Mouse (Mus musculus) neural tube, embryonic 10.5 days (tissue): ENCODE data around the gene Rac2.

Source experiments
- DNase-seq: peaks from one replicate; pipeline ENCODE4 v3.0.0-alpha.2; 2017; ENCODE audit warnings: low spot score; ENCODE audit errors: extremely low spot score

Gene Rac2

GRCm38 (mm10) chr15:78547415-78548335 is 24.9 kb downstream of the Rac2 start:
- DNase-seq: no peak

DNA sequence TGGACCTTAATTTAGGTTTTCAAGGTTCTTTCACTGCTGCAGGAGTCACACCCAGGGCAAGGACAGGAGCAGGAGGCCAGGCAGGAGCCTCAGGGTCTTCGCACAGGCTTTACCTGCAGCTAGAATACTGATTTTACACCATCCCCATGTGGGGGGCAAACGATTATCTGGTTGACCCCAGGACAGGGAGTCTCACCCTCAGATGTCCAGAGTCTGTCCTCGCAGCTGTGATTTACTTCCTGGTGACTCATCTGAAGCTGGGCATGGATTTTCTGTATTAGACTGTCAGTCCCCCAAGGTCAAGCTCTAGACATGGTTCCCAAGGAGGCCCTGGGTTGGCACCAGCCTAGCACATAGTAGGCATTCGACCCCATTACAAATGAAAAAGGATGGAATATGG is 26.5 kb downstream of the Rac2 start:
- no peak for DNase-seq

DNA sequence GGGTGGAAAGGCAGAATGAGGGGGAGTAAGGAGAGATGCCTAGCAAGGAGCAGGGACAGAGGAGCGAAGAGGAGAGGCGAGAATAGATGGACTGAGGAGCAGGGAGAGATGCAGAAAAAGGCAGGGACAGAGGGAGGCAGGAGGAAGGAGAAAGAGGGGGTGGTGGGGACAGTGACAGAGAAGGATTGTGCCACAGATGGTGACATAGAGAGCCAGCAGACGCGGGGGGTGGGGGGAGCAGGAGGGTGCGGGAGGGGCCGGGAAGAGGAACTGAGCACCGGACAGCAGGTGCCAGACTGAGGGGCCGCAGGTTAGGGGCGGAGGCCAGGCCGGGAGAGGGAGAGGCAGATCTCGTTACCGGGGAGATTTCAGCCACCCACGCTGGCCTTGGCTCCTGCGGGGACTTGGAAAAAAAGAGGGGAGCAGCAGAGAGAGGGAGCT is 28.0 kb downstream of the Rac2 start, which contains the start of gene Sstr3:
TSS of gene Sstr3 (minus strand) at position 125 of the 441 bp plus-strand sequence.
- DNase-seq: no peak

- no peak for DNase-seq
Measured at GRCm38 (mm10) chr15:78544041-78544440, 28.5 kb downstream of the Rac2 start.

- DNase-seq: no peak
Measured at GRCm38 (mm10) chr15:78542767-78543303, 29.7 kb downstream of the Rac2 start.

DNA sequence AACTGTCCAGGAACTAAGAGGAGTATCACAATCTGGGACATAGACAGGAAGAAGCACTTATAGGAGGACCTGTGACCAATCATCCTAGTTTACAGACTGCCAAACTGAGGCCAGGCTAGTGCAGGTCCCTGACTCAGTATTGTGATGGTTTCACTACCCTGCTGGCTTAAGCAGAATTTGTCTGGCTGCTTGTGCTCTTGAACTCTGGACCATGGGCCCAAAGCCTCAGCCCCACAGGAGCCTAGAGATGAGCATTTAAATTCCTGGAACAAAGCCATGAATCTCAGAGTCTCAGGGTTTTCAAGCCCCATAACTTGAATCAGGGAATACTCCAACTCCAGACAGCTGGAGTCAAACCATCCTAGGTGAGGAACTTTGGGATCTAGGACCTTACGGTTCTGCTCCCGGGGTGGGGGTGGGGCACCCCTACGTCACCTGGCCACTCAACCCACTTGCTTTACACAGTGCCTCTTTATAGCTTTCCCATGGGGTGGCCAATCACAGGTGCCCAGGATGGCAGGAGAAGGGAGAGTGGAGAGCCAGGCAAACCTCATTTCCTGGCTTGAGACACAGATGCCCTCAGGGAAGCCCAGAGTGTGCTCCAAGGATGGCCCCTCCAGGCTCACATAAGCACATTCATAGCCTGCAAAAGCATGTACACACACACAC is 30.4 kb downstream of the Rac2 start:
- DNase-seq: no peak

DNA sequence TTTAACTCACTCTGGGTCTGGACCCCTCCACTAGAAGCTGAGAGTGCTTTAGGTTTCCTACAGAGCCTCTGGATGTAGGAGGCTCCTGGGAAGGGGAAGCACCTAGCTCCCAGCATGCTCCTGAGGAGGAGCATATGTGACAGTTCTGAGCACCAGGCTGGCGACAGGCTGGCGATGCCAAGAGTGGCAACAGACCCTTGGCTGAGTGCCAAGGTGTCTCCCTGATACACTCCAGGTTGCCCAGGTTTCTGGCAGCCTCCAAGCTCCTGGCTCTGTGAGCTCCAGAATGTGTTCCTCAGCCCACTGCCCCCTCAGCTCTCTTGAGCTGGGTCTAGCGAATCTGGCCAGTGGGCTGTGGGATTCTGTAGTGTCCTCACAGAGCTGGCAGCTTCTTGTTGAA is 31.0 kb downstream of the Rac2 start:
- DNase-seq: no peak

DNA sequence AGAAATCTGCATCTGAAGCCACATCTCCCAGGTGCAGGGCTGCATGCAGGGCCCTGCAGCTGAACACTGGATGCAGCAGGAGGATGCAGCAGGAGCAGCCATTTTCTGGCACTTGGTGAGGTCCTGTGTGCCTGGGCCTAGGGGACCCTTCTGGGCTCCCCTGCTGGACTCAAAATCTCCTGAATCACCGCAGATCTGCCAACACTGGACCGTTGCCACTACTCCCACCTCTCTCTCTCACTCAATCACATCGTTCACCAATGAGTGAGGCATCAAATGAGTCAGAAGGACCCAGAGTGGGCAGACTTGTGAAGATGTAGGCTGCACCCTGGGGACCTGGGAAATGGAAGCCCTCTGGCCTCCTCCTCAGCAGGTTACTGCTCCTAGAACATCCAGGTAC is 31.5 kb downstream of the Rac2 start:
- DNase-seq: no peak

DNA sequence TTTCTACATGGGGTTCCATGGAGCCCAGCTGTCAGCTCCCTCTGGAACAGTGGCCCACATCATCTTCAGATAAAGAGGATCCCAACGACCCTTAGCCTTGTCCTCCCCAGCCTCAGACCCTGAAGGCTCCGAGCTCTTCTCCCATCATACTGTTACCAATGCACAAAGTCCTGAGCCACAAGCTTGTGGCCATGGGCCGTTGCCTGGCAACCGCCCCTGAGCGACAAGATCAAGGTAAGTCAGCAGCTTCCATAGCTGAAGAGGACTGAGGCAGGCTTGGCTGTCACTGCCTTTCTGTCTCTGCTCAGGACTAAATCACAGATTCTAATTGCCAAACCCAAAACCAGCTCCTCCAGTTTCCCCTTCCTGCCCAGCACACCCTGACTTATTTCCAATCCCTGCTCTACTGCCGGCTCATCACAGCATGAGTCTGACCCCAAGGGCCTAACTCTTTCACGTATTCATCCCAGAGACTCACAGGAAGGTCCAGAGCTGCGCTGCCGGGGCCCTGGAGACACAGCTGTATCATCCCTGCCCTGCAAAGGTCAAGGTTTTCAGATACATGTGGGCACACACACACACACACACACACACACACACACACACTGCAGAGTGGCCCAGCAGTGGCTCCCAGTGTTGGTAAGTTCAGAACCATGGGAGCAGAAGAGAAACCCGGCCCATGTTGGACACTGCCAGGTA is 36.7 kb downstream of the Rac2 start:
- no peak for DNase-seq

DNA sequence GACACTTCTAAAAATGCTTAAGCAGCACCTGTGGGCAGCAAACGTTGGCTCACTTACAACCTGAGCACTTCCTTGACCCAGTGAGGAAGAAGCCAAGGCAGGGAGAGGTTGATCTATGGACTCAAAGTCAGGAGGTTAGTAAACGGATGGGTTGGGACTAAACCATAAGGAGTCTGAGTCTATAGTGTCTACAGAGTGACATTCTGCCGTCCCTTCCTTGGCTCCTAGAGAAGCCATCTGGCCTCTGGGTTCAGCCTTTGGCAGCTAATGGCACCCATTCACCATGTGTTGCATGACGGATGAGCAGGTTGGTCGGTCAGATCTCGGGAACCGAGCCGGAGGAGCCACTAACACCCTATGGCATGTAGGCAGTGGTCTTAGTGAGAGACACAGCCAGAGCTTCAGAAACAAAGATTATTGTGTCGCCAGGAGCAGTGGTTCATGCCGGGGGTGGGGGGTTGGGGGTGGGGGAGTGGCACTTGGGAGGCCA is 39.2 kb downstream of the Rac2 start:
- no peak for DNase-seq

- no peak for DNase-seq
Measured at GRCm38 (mm10) chr15:78532566-78533345, 39.8 kb downstream of the Rac2 start.

DNA sequence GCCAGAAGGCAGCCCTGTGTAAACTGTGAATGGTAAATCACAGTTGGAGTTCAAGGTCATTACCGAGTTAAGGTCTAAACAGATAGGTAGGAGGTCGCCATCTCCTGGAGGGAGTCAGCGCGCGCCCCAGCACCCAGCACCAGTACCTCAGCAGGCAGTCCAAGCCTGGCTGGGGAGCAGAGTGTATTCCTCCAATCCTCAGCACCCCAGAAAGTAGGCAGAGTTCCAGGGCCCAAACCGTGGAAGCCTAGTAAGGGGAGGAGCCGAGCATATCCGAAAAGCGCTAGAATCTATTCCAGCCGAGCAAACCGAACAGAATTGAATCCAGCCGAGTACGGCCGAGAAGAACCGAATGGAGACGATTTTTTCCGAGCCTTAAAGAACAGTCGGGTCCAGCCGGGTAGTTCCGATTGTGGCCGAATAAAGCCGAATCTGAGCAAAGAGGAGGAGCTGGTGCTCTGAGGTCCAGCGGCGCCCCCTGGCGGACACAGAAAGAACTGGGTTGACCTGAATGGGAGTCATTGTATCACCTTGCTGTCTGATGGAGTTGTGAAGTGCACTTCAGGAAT is 40.6 kb downstream of the Rac2 start:
- DNase-seq: peak; percentile 94

DNA sequence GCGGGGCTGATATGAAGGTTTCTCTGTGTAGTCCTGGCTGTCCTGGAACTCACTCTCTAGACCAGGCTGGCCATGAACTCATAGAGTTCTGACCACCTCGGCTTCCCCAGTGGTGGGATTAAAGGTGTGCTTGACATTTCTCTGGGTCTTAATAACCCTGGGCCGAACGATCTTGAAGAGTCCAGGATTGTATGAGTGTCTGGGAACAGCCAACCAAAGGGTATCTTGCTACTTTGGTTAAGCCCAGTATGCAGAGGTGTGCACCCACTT is 41.2 kb downstream of the Rac2 start:
- DNase-seq: no peak

GRCm38 (mm10) chr15:78530671-78531450 is 41.7 kb downstream of the Rac2 start, which contains the start of gene C1qtnf6:
Gene C1qtnf6, minus strand, starts transcription at chr15:78531416.
- DNase-seq: no peak

DNA sequence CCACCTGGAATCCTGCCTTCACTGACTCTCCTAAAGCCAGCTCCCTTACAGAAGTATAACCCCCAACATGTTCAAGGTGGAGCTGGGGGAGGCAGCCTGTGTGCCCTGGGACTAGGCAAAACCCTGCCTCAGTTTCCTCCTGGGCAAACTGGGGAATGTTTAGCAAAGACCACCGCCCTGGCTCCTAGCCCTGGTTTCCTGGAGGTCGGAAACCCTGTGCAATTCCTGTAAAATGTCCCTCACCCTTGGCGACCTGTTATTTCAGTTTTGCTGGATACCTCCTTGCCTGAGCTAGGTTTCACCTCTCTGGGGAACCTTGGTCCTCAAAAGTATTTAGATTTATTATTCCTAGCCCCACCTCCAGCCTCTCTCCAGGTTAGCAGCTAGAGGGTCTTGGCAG is 42.4 kb downstream of the Rac2 start:
- DNase-seq: no peak

- DNase-seq: peak; percentile 72
Measured at GRCm38 (mm10) chr15:78529428-78529990, 43.1 kb downstream of the Rac2 start.

GRCm38 (mm10) chr15:78528726-78529411 is 43.7 kb downstream of the Rac2 start:
- no peak for DNase-seq

GRCm38 (mm10) chr15:78527973-78528372 is 44.6 kb downstream of the Rac2 start:
- no peak for DNase-seq

DNA sequence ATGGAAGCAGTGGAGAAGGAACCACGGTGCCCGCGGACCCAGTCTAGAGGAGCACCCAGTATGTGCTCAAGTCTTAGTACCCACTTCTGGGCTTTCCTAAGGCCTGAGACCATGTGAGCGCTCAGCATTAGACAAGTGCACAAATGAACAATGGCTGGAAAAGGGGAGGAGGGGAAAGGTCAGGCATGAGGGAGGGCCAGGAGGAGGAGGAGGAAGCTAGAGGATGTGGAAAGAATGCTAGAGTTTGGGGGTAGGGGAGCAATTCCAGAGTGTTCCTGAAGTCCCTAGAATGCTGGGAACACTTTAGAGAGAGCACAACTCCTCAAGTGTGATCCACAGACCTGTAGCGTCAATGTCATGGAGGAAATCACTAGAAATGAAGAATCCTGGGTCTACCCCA is 48.4 kb downstream of the Rac2 start:
- no peak for DNase-seq
